Mouse (Mus musculus) midbrain, postnatal 0 days (tissue): ENCODE measurements at regions not wholly inside any gene's neighbourhood (a gene's known extent, or its start where the extent isn't known, plus 50 kb on each side); places are given as distances from the start of the nearest gene placed in this dataset.
"Not testable (repeated sequence)": the region's sequence is repeated elsewhere in the genome, so short reads cannot be mapped to it uniquely, and the experiment has no call there.

Experiments
- ATAC-seq: fragments of 200-750 bp; cut with Nextera tagmentation; 2 replicates; pipeline ENCODE4 v1.8.0; 2017; ENCODE audit warnings: moderate number of reproducible peaks, mild to moderate bottlenecking, moderate TSS enrichment, moderate library complexity; ENCODE audit not compliant: low FRiP score
- DNase-seq: peaks from one replicate; pipeline ENCODE4 v3.0.0-alpha.2; 2015; ENCODE audit warnings: low spot score
- H3K27ac ChIP-seq: fragments of 300-500 bp; sonication (generic); 2 replicates; pipeline ENCODE4 v1.5.1; 2014; ENCODE audit warnings: low read depth, mild to moderate bottlenecking, low read length, mixed read lengths
- H3K27me3 ChIP-seq: fragments of 300-500 bp; sonication (generic); 2 replicates; pipeline ENCODE4 v1.6.1; 2014; ENCODE audit warnings: low read length, control low read depth, mixed read lengths; ENCODE audit not compliant: insufficient read depth
- H3K36me3 ChIP-seq: fragments of 300-500 bp; sonication (generic); 2 replicates; pipeline ENCODE4 v1.6.1; 2014; ENCODE audit warnings: low read length, control low read depth, mixed read lengths; ENCODE audit not compliant: insufficient read depth
- H3K4me1 ChIP-seq: fragments of 300-500 bp; sonication (generic); 2 replicates; pipeline ENCODE4 v1.6.1; 2014; ENCODE audit warnings: mild to moderate bottlenecking, control low read depth, antibody characterized with exemption, low read length, mixed read lengths; ENCODE audit not compliant: insufficient read depth
- H3K4me2 ChIP-seq: fragments of 300-500 bp; sonication (generic); 2 replicates; pipeline ENCODE4 v1.6.1; 2014; ENCODE audit warnings: low read depth, mild to moderate bottlenecking, low read length, mixed read lengths; ENCODE audit not compliant: poor library complexity, severe bottlenecking
- H3K4me3 ChIP-seq: fragments of 300-500 bp; sonication (generic); 2 replicates; pipeline ENCODE4 v1.5.1; 2014; ENCODE audit warnings: low read depth, mild to moderate bottlenecking, low read length, moderate library complexity
- H3K9ac ChIP-seq: fragments of 300-500 bp; sonication (generic); replicated peaks from 2 replicates; pipeline ENCODE4 v1.6.1; 2014; ENCODE audit warnings: mild to moderate bottlenecking, low read length, moderate library complexity, mixed read lengths; ENCODE audit not compliant: poor library complexity, severe bottlenecking
- H3K9me3 ChIP-seq: fragments of 300-500 bp; sonication (generic); 2 replicates; pipeline ENCODE4 v1.6.1; 2016; ENCODE audit warnings: low read length, control low read depth
- CTCF ChIP-seq: IDR thresholded peaks from 2 replicates; pipeline ENCODE4 v1.5.1; 2016; ENCODE audit warnings: antibody characterized with exemption, mild to moderate bottlenecking
- WGBS: fragments of 180-500 bp; shearing (Covaris S2); extraction: QIAGEN DNeasy Blood & Tissue Kit; methylation state at CpG from one replicate; pipeline ENCODE4 v1.1.7; 2014; 5-methylcytosine and 5-hydroxymethylcytosine counted together

DNA sequence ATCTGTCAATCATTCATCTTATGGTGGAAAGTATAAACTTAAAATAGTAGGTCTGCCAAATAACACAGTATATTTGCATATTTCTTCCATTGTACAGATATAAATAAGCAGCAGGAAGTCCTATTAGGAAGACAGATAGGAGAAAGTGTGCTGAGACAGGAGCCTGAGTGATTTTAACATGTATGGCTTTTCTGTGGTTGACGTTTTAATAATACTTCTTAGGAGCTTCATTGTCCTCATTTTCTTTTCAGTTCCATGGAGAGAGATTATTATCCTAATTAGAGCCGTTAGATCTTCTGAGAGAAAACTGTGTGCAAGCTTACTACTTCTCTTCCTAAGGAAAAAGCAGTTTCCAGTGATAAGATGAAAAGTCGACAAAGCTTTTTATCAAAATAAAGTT lies 830.3 kb upstream of the Atxn7l3b start:
- WGBS = 62% methylated on average over 3 of the region's 3 CpGs
- Histone ChIP-seq H3K4me1 (no peaks in the 10 kb centered on the region), H3K4me2 (no peak overlapping the region), H3K4me3 (no peak overlapping the region), H3K27ac (no peak overlapping the region), H3K36me3 (no peaks in the 10 kb centered on the region), H3K9ac (no peak overlapping the region), H3K27me3 (no peaks in the 10 kb centered on the region), H3K9me3 (0 out of 2 replicates have a peak, but pooled peaks cover 5% of the 10 kb centered on the region)
- no peak for TF ChIP-seq CTCF
- no peak for DNase-seq
- ATAC-seq = no peak

DNA sequence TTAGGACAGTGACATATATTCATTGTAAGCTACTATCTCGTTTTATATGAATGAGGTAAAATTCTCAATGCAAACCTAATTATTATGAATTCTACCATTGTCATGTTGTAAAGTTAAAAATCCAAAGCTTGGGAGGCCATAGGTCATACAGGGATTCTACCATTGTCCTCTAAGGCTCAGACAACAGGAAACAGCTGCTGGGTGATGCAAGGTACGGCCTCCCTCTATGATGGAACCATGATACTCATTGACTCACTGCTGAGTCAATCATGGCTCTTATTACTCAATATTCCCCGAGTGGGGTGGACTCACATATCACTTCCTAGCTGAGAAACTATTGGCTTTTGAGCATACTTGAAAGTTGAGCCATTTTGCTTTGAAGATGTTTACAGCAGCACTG lies 807.4 kb upstream of the Atxn7l3b start:
- DNase-seq = no peak
- ATAC-seq = no peak
- Histone ChIP-seq H3K9ac (no peak overlapping the region), H3K4me1 (no peaks in the 10 kb centered on the region), H3K9me3 (0 out of 2 replicates have a peak, but pooled peaks cover 5% of the 10 kb centered on the region), H3K36me3 (no peaks in the 10 kb centered on the region), H3K27ac (no peak overlapping the region), H3K27me3 (no peaks in the 10 kb centered on the region), H3K4me2 (no peak overlapping the region), H3K4me3 (no peak overlapping the region)
- WGBS = 74% methylated on average over 3 of the region's 3 CpGs
- TF ChIP-seq CTCF = no peak

DNA sequence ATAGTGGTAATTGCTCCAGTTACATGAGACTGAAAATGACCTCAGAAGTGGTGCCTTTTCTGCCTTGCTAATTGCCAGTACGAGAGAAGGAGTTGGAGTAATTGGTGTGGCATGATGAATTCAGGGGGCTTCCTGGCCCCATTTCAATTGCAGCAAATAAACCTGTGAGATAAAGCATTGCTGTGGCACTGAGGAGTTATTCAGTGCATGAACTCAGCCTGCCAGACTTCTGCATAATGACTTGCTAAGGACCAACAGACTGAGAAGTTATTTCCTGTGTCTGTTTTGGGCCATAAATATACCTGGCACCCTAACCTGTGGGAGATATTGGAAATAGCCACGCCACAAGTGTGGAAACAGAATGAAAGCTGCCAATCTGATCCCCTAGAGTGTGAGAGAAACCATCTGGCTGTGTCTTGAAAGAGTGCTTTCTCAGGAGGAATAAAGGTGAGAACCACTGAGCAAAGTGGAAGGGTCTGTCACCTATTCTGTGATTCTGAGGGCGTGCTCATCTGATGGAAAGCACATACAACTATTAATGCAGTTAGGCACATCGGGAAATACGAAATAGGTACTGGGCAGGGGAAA lies 776.4 kb upstream of the Atxn7l3b start:
- H3K27me3 ChIP-seq = no peaks in the 10 kb centered on the region
- no peaks in the 10 kb centered on the region for H3K4me1 ChIP-seq
- WGBS = 81% methylated on average over 5 of the region's 5 CpGs
- no peaks in the 10 kb centered on the region for H3K9me3 ChIP-seq
- H3K9ac ChIP-seq = no peak overlapping the region
- ATAC-seq = no peak
- no peak overlapping the region for H3K4me3 ChIP-seq
- no peak for DNase-seq
- H3K36me3 ChIP-seq = no peaks in the 10 kb centered on the region
- no peak overlapping the region for H3K27ac ChIP-seq
- H3K4me2 ChIP-seq = no peak overlapping the region
- no peak for TF ChIP-seq CTCF

DNA sequence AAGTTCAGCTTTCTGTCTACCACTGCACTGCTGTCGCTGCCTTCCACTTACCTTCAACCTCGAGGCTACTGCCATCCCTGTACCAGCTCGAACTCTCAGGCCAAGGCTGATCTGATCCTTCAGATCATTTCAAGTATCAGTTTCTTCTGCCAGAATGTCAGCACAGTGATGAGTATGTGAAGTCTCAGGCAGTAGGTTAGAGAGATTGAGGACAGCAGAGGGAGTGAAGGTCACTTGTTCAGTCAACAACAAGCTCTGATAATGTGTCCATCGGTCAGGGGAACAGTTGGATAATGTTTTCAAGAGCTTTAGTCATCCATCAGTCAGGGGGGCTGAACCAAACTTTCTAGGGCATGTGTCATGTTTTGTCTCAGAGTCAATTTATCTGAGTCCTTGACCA lies 741.8 kb upstream of the Atxn7l3b start:
- H3K4me1 ChIP-seq, H3K9ac ChIP-seq, H3K4me3 ChIP-seq, DNase-seq, H3K36me3 ChIP-seq, H3K27me3 ChIP-seq, H3K9me3 ChIP-seq, H3K27ac ChIP-seq, H3K4me2 ChIP-seq, ATAC-seq: not testable (repeated sequence)
- 90% methylated on average over 4 of the region's 4 CpGs for WGBS

DNA sequence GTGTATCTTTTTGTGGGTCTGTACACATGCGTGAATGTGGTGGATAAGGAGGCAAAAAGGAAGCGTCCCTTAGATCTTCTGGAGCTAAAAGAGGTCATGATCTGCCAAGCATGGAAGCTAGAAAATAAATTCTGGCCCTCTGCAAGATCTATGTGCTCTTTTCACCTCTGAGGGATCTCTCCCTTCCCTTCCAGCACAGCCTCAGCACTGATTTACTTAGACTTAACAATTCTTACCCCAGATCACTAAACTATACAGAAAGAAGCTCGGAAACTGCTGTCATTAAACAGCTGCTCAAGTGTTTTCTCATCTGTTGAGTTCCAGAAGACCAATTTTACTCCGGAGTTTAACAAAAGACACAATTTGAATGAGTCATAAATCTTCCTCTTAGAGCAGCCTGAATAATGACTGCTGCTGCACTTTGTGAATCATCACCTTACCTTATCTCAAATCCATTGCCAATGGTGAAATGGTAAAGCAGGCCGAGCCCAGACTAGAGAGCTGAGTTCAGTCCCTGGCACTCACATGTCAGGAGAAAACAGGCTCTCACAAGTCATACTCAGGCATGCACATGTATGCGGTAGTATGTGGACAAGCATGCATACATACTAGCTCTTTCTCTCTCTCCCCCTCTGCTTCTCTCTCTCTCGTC lies 724.1 kb upstream of the Atxn7l3b start:
- TF ChIP-seq CTCF = no peak
- H3K9ac ChIP-seq = no peak overlapping the region
- no peak overlapping the region for H3K4me2 ChIP-seq
- no peak overlapping the region for H3K27ac ChIP-seq
- no peaks in the 10 kb centered on the region for H3K4me1 ChIP-seq
- DNase-seq = no peak
- no peak for ATAC-seq
- H3K4me3 ChIP-seq = no peak overlapping the region
- H3K9me3 ChIP-seq = no peaks in the 10 kb centered on the region
- H3K27me3 ChIP-seq = no peaks in the 10 kb centered on the region
- WGBS = 77% methylated on average over 7 of the region's 7 CpGs
- H3K36me3 ChIP-seq = no peaks in the 10 kb centered on the region

DNA sequence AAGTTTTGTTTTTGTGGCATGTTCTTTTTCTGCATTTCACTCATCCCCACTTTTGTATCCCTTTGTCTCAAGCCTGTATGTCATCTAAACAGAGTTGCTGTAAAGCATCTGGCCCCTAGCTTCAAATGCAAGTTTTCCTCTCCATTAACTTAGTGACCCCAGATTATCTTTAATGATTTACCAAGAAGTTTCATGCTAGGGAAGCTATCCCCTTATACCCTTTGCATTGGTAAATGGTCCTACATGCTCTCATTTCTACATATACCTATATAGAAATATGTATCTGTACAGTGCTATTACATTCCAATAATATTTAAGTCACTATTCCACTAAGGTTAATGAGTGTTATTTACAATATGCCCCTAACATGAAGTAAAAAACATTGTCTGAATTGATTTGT lies 723.3 kb upstream of the Atxn7l3b start:
- H3K9me3 ChIP-seq = no peaks in the 10 kb centered on the region
- DNase-seq = no peak
- no peaks in the 10 kb centered on the region for H3K4me1 ChIP-seq
- H3K4me3 ChIP-seq = no peak overlapping the region
- no peaks in the 10 kb centered on the region for H3K27me3 ChIP-seq
- H3K36me3 ChIP-seq = no peaks in the 10 kb centered on the region
- H3K4me2 ChIP-seq = no peak overlapping the region
- no peak for TF ChIP-seq CTCF
- H3K27ac ChIP-seq = no peak overlapping the region
- ATAC-seq = no peak
- no peak overlapping the region for H3K9ac ChIP-seq
